Mouse (Mus musculus): ENCODE data around the gene Cwc22.

- TF ChIP-seq CTCF (IDR thresholded peaks at IDR 0.05; ENCODE audit: low read depth), result no peak
- no peak for TF ChIP-seq EP300 (IDR thresholded peaks at IDR 0.05; ENCODE audit: low read depth)
Measured at GRCm38 (mm10) chr2:77950111-77950510, 3.9 kb upstream of the Cwc22 start.

Measured in heart, postnatal 0 days (tissue).